Mouse (Mus musculus): Measurements from ENCODE around the gene Pcdh17.

Gene Pcdh17

GRCm38 (mm10) chr14:84477411-84477810 is 34.0 kb downstream of the Pcdh17 start:
- DNase-seq (ENCODE audit: low spot score in 2 of 2) = no peak

GRCm38 (mm10) chr14:84480546-84480945 is 37.2 kb downstream of the Pcdh17 start:
- no peak for DNase-seq (ENCODE audit: low spot score in 2 of 2)

- no peak for DNase-seq (ENCODE audit: low spot score in 2 of 2)
Observed at GRCm38 (mm10) chr14:84484350-84484749, 41.0 kb downstream of the Pcdh17 start.

GRCm38 (mm10) chr14:84511010-84511409 is 67.6 kb downstream of the Pcdh17 start:
- no peak for DNase-seq (ENCODE audit: low spot score in 2 of 2)

GRCm38 (mm10) chr14:84532397-84532796 is 89.0 kb downstream of the Pcdh17 start:
- DNase-seq (ENCODE audit: low spot score in 2 of 2) = no peak

- DNase-seq (ENCODE audit: low spot score in 2 of 2) = no peak
Observed at GRCm38 (mm10) chr14:84535264-84535663, 91.9 kb downstream of the Pcdh17 start.

- peak; percentile 17 to 37 for DNase-seq (ENCODE audit: low spot score in 2 of 2)
Observed at GRCm38 (mm10) chr14:84541838-84542237, 98.5 kb downstream of the Pcdh17 start.

GRCm38 (mm10) chr14:84545968-84546367 is 102.6 kb downstream of the Pcdh17 start:
- no peak for DNase-seq (ENCODE audit: low spot score in 2 of 2)

GRCm38 (mm10) chr14:84547513-84548194 is 104.3 kb downstream of the Pcdh17 start:
- DNase-seq (ENCODE audit: low spot score in 2 of 2) = peak; percentile 38 to 40

- no peak for DNase-seq (ENCODE audit: low spot score in 2 of 2)
Observed at GRCm38 (mm10) chr14:84551546-84551945, 108.2 kb downstream of the Pcdh17 start.

- DNase-seq (ENCODE audit: low spot score in 2 of 2) = no peak
Observed at GRCm38 (mm10) chr14:84571071-84571470, 127.7 kb downstream of the Pcdh17 start.
